In genomic region chr1:180322896-180323295, GRCm38 (mm10) we compare ENCODE assay signal across 24 mouse cellular contexts.
"Had no signal": no experiment of that assay in that cellular context is flagged by ENCODE, and none has a peak within 500 bp of the region (broad histone marks: within the 10 kb centered on the region; RNA-seq: fewer than 3 reads in every experiment).

No protein-coding gene starts in this region.

- H3K4me3 ChIP-seq: layer of hippocampus, adult 2 months; limb, embryonic 10.5 days; limb, embryonic 13.5 days; liver, embryonic 12.5 days; liver, embryonic 15.5 days; lung, embryonic 15.5 days; midbrain, embryonic 12.5 days; myocyte; neural tube, embryonic 13.5 days; stomach, embryonic 15.5 days had no signal

- H3K36me3 ChIP-seq: limb, embryonic 10.5 days; limb, embryonic 13.5 days; liver, embryonic 12.5 days; liver, embryonic 15.5 days; lung, embryonic 15.5 days; midbrain, embryonic 12.5 days; neural tube, embryonic 13.5 days; stomach, embryonic 15.5 days had no signal

- H3K4me1 ChIP-seq: lung, embryonic 15.5 days had no signal

- H3K4me2 ChIP-seq: limb, embryonic 13.5 days; liver, embryonic 12.5 days; liver, embryonic 15.5 days; lung, embryonic 15.5 days; midbrain, embryonic 12.5 days; neural tube, embryonic 13.5 days; stomach, embryonic 15.5 days had no signal

- H3K27me3 ChIP-seq: limb, embryonic 13.5 days; liver, embryonic 15.5 days; lung, embryonic 15.5 days; neural tube, embryonic 13.5 days; stomach, embryonic 15.5 days had no signal

- ATAC-seq: liver, embryonic 12.5 days; midbrain, embryonic 16.5 days had no signal

- H3K9ac ChIP-seq: limb, embryonic 13.5 days; liver, embryonic 12.5 days; liver, embryonic 15.5 days; lung, embryonic 15.5 days; midbrain, embryonic 12.5 days; neural tube, embryonic 13.5 days; stomach, embryonic 15.5 days had no signal

- H3K27ac ChIP-seq: kidney, postnatal 0 days; layer of hippocampus, adult 2 months; limb, embryonic 10.5 days; limb, embryonic 13.5 days; liver, embryonic 12.5 days; liver, embryonic 15.5 days; lung, embryonic 15.5 days; midbrain, embryonic 12.5 days; neural tube, embryonic 13.5 days; stomach, embryonic 15.5 days had no signal

- H3K9me3 ChIP-seq: limb, embryonic 10.5 days; limb, embryonic 13.5 days; liver, embryonic 12.5 days; liver, embryonic 15.5 days; lung, embryonic 15.5 days; midbrain, embryonic 12.5 days; neural tube, embryonic 13.5 days; stomach, embryonic 15.5 days had no signal

- DNase-seq: kidney, adult 11 months; layer of hippocampus, adult 9-11 months; liver; lung, adult 18-20 months; lung, postnatal 10 days; lung, postnatal 36 days; retina, postnatal 1 day; right cerebral cortex, postnatal 25 days; spleen, adult 18-20 months; thymus, adult 2 months; thymus, postnatal 14 days; thymus, postnatal 4 days had no signal
